Mouse (Mus musculus): ENCODE measurements around the gene Ppm1g.

The Ppm1g gene

DNA sequence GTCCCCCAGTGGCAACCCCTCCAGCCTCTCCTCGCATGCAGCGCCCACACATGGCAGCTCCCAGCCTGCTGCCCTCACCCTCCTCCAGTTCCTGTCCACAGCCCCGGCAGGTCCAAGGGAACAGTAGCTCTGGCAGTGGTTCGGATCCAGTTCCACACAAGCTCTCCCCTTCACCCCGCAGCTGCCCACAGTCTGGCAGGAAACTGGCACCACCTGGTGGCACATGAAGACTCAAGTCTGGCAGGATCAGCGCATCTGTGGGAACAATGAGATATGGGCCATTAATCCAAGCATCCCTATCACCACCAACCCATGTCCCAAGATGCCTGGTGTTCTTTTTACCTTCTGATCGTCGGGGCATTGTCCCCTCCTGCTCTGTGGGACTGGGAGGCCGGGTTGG lies 20.6 kb downstream of the Ppm1g start:
- TF ChIP-seq GATA4 (IDR thresholded peaks at IDR 0.05; ENCODE audit: insufficient replicate concordance, low read length), result no peak

DNA sequence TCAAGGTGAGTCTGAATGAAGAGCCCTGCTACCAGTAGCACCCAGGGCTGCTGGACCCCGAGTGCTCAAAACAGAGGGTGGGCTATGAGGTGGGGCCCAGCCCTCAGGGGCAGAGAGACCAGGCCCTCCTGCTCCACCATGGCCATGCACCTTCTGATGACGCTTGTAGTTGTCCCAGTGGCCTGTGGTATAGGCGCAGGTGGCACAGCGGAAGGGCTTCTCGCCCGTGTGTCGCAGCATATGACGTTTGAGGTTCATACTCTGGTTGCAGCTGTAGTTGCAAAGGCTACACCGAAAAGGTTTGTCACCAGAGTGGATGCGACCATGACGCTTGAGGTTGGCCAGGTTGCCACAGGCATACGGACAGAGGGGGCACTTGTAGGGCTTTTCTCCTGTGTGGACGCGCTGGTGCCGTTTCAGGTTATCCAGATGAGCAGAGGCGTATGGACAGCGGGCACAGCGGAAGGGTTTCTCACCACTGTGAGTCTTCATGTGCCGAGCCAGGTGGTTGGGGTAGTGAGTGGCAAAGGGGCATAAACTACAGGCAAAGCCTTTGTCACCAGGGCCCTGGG lies 21.1 kb downstream of the Ppm1g start:
- no peak for TF ChIP-seq GATA4 (IDR thresholded peaks at IDR 0.05; ENCODE audit: insufficient replicate concordance, low read length)

DNA sequence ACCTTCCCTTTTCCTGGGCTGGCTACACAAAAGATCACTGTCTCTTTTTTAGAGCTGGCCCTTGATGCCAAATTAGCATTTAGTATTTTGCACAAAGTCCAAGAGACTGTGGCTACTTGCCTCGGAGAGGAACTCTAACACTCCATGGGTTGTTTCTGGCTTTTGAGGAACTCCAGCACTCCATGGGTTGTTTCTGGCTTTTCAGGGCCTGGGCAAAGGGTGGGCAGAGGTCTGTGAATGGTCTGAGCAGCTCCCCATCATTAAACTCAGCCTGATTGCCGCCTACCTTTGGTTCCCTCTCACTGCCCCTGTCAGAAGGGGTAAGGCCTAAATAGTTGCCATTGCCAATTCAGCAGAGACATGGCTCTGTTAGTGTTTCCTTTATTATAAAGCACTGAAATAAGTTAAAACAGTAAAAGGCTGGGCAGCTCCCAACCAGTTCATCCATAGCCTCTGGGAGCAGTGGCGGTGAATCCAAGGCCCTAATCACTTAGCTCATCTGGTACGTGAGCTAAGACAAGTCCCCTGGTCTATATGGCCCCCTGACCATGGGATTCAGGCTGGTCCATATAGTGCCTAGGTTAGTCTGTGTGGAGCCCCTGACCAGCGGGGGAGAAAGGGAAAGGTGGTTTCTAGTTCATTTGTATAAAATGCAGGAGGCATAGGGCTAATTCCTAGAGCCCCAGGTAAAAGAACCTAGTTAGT lies 21.7 kb downstream of the Ppm1g start:
- no peak for TF ChIP-seq GATA4 (IDR thresholded peaks at IDR 0.05; ENCODE audit: insufficient replicate concordance, low read length)

DNA sequence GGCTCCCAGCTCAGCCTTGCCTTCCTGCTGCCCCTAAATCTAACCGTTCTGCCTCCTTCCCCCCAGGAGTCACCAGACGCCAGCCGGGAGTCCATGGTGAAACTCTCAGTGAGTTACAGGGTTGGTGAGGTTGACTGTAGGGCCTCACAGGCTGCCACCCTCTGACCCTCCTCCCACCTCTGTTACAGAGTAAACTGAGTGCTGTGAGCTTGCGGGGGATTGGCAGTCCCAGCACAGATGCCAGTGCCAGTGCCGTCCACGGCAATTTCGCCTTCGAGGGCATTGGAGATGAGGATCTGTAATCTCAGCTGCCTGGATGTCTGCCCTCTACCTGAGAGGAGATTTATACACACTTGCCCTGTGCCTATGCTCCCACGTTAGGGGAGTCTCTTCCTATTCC lies 22.3 kb downstream of the Ppm1g start:
- no peak for TF ChIP-seq GATA4 (IDR thresholded peaks at IDR 0.05; ENCODE audit: insufficient replicate concordance, low read length)

DNA sequence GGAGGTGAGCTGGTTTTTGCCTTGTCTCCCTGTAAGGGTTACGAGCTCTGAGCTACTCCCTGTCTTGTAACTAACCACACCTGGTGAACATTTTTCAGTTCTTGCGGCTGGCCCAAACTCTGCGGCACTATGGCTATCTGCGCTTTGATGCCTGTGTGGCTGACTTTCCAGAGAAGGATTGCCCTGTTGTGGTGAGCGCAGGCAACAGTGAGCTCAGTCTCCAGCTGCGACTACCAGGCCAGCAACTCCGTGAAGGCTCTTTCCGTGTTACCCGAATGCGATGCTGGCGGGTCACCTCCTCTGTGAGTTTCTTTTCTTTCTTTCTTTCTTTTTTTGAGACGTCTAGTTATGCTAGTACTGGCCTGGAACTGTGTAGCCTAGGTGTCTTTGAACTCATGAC lies 23.4 kb downstream of the Ppm1g start:
- no peak for TF ChIP-seq GATA4 (IDR thresholded peaks at IDR 0.05; ENCODE audit: insufficient replicate concordance, low read length)

DNA sequence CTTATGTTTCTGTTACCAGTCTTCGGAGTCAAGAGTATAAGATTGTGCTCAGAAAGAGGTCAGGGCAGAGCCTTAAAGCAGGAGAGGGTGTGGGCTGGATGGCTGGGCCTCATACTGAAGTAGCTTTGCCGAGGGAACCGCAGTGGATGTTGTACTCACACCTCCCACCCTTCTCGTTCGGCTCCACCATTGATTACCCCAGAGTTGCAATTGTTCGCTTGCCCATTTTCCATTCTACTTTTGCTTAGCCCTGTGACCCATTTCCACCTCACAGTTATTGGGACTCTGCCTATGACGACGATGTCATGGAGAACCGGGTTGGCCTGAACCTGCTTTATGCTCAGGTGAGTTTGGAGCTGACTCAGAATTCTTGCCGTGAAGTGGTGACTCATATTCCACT lies 24.3 kb downstream of the Ppm1g start:
- no peak for TF ChIP-seq GATA4 (IDR thresholded peaks at IDR 0.05; ENCODE audit: insufficient replicate concordance, low read length)

DNA sequence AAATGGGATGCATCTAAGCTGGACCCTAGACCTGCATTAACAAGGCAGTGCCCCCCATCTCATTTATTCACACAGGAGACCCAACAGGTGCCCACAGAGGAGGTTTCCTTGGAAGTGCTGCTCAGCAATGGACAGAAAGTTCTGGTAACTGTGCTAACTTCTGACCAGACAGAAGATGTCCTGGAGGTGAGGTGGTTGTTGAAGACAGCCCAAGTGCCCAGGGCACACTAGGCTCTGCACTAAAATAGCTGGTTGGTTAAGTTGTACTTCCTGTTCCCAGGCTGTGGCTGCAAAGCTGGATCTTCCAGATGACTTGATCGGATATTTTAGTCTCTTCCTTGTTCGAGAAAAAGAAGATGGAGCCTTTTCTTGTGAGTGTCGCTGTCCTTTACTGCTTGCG lies 24.8 kb downstream of the Ppm1g start:
- no peak for TF ChIP-seq GATA4 (IDR thresholded peaks at IDR 0.05; ENCODE audit: insufficient replicate concordance, low read length)

DNA sequence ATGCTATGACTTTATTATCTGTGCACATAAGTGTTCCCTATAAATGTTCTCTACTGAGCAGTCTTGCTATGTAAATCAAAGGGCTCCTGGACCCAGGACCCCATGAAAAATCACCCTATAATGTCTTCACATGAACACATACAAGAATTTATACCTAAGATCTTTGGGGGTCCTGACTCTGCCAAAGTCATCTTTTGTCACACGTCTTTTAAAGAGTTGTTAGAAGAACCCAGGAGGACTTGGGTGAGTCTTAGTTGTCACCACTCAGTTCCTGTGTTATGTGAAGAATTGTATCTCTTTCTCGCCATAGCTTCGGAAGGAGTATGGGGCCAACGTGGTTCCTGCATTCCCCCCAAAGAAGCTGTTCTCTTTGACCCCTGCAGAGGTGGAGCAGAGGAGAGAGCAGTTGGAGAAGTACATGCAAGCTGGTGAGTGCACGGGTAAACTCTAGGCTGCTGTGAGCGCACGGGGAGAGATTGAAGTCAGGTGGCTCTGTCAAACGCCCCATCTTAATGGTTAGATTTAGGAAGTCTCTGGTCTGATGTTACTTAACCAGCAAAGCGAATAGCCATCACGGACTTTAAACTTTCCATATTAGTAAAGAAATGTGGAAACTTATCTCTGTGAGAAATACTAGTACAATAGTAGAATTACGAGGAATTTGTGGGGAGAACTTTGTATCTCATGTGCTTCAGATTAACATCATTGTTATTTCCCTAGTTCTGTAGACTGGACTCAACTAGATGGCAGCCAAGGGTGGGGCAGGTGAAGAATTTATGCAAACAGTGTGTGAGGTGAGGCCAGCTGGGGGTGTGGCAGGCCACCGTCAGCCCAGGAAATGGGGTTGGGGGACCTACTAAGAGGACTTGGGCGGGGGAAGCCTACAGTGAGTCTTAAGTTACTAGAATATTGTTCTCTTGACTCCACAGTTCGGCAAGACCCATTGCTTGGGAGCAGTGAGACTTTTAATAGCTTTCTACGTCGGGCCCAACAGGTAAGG lies 25.7 kb downstream of the Ppm1g start:
- TF ChIP-seq GATA4 (IDR thresholded peaks at IDR 0.05; ENCODE audit: insufficient replicate concordance, low read length), result no peak

DNA sequence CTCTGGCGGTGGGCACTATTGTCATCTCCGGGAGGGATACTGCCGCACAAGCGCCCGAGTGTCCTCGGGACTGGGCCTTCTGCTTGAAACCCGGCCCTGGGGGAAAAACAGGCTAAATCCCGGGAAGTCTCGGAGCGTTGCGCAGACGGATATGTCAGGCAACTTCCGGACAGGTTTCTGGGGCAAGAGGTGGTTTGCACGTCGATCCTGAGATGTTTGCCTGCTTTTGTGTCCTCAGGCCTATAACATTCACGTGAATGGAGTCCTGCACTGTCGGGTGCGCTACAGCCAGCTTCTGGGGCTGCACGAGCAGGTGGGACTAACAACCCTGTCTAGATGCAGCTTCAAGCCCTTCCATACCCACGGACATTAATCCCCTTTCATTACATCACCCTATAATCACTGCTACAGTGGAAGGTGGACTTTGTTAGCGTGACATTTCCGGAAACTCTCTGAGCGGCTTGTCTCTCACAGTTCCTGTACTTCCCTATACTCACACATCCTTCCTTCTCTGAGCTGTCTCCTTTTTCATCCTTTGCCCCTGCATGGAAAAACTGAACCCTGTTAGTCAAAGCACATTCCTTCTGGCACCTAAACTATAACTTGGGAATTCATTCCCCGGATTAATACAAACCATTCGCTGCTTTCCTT lies 26.7 kb downstream of the Ppm1g start:
- no peak for TF ChIP-seq GATA4 (IDR thresholded peaks at IDR 0.05; ENCODE audit: insufficient replicate concordance, low read length)

DNA sequence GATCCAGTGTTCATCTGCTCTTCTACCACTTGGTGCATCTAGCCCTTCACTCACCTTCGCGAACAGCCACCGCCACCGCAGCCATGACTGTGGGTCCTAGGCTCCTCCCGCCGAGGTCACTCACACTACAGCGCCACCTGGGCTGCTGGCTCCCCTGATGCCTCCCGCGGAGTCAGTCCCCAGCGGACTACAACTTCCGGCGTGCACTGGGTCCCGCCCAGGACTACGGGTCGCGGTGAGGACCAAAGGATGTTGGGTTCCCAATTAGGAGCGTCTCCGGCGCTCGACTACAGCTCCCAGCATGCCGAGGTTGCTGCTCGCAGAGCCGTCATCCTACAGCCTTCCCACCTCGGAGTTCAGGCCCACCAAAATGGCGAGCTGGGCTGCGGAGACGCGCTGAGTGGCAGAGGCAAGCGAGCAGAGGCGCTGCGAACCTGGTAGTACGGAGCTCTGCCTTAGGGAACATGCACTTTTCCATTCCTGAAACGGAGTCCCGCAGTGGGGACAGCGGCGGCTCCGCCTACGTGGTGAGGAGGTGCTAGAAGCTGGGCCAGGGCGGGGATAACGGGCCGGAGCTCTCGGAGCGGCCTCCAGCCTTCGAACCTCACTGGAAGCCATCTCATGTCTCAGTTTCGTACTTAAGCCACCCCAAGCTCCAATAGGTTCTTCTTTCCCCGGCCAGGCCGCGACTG lies 27.4 kb downstream of the Ppm1g start, which contains the start of the genes Snx17 and Eif2b4:
Gene Snx17 (plus strand): TSS at position 289 of the 692 bp plus-strand sequence.
Gene Eif2b4 (minus strand): TSS at position 492 of the 692 bp plus-strand sequence.
- peak; percentile 26; the same call in 1 of the 2 replicates for TF ChIP-seq GATA4 (IDR thresholded peaks at IDR 0.05; ENCODE audit: insufficient replicate concordance, low read length)

DNA sequence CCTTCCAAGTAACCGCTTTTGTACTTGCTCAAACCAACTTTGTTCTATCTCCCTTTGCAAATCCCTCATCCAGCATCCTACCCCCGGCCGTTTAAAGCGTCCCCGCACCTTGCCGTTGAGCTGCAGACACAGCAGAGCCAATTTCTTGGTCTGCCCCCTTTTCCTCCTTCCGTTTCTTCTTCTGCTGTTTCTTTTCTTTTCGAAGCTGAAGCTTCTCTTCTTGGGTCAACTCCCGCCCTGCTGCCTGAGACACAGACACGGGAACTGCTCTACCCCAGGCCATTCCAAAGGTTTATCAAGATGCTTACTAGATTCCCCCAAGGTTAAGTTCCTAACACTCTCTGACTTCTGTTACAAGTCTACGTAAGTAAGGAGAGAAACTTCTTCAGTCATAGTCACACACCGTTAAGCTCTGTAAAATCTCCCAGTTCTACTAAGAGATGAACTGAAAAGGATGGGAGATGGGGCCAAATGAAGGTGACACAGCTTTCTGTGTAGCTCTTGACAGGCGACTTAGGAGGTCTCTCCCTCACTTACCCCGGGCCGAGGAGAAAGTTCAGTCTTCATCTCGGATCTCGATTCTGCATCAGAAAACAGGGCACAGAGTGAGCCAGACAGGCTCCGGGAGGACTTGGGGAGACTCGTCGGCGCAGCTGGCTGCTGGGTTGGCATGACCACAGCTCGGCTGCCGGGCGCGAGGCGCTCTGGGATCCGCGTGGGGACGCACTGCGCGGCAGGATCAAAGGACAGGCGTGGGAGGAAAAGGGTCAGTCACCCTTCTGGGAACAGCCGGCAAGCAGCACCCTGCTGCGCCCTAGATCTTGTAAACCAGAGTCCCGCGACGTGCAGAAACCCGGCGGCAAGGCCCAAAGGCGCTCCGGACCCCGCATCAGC lies 28.2 kb downstream of the Ppm1g start:
- TF ChIP-seq GATA4 (IDR thresholded peaks at IDR 0.05; ENCODE audit: insufficient replicate concordance, low read length), result no peak

DNA sequence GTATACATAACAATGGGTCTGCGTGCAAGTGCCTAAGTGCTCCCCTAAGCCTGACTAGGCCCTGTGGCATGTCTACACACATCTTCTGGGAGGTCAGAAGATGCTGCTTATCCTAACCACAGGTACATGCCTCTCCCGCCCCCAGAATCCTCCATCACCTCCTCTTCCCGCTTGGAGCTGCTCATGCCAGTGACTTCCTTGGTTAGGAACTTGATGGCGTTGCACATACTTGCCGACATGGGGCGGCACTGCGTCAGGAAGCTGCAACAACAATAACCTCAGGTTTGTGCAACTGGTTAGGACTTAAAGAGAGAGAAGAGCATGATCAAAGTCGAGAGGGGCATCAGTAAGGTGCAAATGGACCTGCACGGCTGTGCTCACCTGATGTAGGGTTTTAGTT lies 30.3 kb downstream of the Ppm1g start:
- TF ChIP-seq GATA4 (IDR thresholded peaks at IDR 0.05; ENCODE audit: insufficient replicate concordance, low read length), result no peak

DNA sequence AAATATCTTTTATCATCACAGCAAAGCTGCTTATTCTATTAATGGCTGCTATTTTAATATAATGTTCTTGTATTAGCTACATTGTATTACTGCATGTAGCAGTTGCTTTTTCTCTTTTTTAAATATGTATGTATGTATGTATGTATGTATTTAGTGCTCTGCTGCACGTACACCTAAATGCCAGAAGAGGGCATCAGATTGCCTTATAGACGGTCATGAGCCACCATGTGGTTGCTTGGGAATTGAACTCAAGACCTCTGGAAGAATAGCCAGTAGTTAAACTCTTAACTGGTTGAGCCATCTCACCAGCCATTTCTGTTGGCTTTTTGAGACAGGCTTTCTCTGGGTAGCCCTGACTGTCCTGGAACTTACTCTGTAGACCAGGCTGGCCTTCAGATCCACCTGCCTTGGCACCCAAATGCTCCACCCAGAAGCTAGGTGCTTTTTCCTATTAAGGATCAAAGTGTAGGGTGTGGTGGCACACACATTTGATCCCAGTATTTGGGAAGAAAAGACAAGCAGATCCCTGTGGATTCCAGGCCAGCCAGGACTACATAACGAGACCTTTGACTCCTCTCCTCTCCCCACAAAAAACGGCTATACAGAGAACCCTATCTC lies 32.2 kb downstream of the Ppm1g start:
- no peak for TF ChIP-seq GATA4 (IDR thresholded peaks at IDR 0.05; ENCODE audit: insufficient replicate concordance, low read length)

Data from liver, adult (tissue).